Mouse (Mus musculus) erythroid progenitor cell, adult 5-6 weeks (primary cell): Measurements from ENCODE around the gene Lca5l. TPM values are rescaled to one million over a fixed set of nuclear protein-coding genes. Genes with fewer than 3 reads are reported as not detected.
"Not testable (repeated sequence)": the region's sequence is repeated elsewhere in the genome, so short reads cannot be mapped to it uniquely, and the experiment has no call there.

Source experiments
- ATAC-seq: replicated peaks from 2 replicates; pipeline ENCODE4 v1.8.0; 2016; ENCODE audit warnings: moderate number of reproducible peaks, mild to moderate bottlenecking, moderate TSS enrichment, inconsistent platforms; ENCODE audit not compliant: poor library complexity, low FRiP score, severe bottlenecking
- total RNA-seq, 2 experiments: library from RNA; stranded (forward) in 1 of 2; stranded (reverse) in 1 of 2; fragments of 150-400 nt in 1 of 2; fragments of 186-747, 209-891 nt in 1 of 2; gene quantifications; 2 replicates each; pipeline versions ENCODE4 v1.2.3 to v1.2.4; 2015 to 2017; ENCODE audit warnings: low replicate concordance in 2 of 2

The Lca5l gene
- total RNA-seq, 2 experiments from 2014 or later: not detected

GRCm38 (mm10) chr16:96173648-96174047 lies 18.4 kb downstream of the Lca5l start:
- no peak for ATAC-seq

- no peak for ATAC-seq
Measured at GRCm38 (mm10) chr16:96168837-96169236, 23.2 kb downstream of the Lca5l start.

- ATAC-seq: no peak
Measured at GRCm38 (mm10) chr16:96165723-96166264, 26.3 kb downstream of the Lca5l start.

GRCm38 (mm10) chr16:96161336-96161735 lies 30.7 kb downstream of the Lca5l start:
- ATAC-seq: no peak

- ATAC-seq: no peak
Measured at GRCm38 (mm10) chr16:96160927-96161326, 31.1 kb downstream of the Lca5l start.

- no peak for ATAC-seq
Measured at GRCm38 (mm10) chr16:96159794-96160346, 32.2 kb downstream of the Lca5l start.

- ATAC-seq: no peak
Measured at GRCm38 (mm10) chr16:96159091-96159731, 32.9 kb downstream of the Lca5l start.

- no peak for ATAC-seq
Measured at GRCm38 (mm10) chr16:96158511-96159080, 33.5 kb downstream of the Lca5l start.

- no peak for ATAC-seq
Measured at GRCm38 (mm10) chr16:96157171-96157570, 34.9 kb downstream of the Lca5l start.

GRCm38 (mm10) chr16:96156019-96156418 lies 36.1 kb downstream of the Lca5l start:
- ATAC-seq: no peak

- no peak for ATAC-seq
Measured at GRCm38 (mm10) chr16:96154476-96154875, 37.6 kb downstream of the Lca5l start.

GRCm38 (mm10) chr16:96151551-96151950 lies 40.5 kb downstream of the Lca5l start:
- ATAC-seq: peak; percentile 68

- no peak for ATAC-seq
Measured at GRCm38 (mm10) chr16:96150995-96151394, 41.1 kb downstream of the Lca5l start.

GRCm38 (mm10) chr16:96149311-96149710 lies 42.8 kb downstream of the Lca5l start:
- ATAC-seq: no peak

GRCm38 (mm10) chr16:96148834-96149233 lies 43.2 kb downstream of the Lca5l start:
- no peak for ATAC-seq

GRCm38 (mm10) chr16:96145814-96146213 lies 46.3 kb downstream of the Lca5l start:
- ATAC-seq: 0 out of 2 replicates have a peak, but pooled peaks have one; percentile 1

GRCm38 (mm10) chr16:96145110-96145800 lies 46.8 kb downstream of the Lca5l start, which contains the start of gene Wrb:
Gene Wrb, plus strand, starts transcription at chr16:96145407.
- ATAC-seq: peak; percentile 98

- not testable (repeated sequence) for ATAC-seq
Measured at GRCm38 (mm10) chr16:96144748-96145109, 47.3 kb downstream of the Lca5l start.

- no peak for ATAC-seq
Measured at GRCm38 (mm10) chr16:96128466-96128865, 63.6 kb downstream of the Lca5l start.

- ATAC-seq: peak; percentile 41; the same call in 1 of the 2 replicates
Measured at GRCm38 (mm10) chr16:96127657-96128344, 64.3 kb downstream of the Lca5l start, which contains the start of gene Hmgn1. Gene Hmgn1, minus strand, starts transcription at chr16:96127729.
